Mouse (Mus musculus) frontal cortex, adult (tissue): Measurements from ENCODE around the gene Impg2.

Experiments
- ATAC-seq: cut with Nextera tagmentation; 2 replicates; pipeline ENCODE4 v1.9.2; 2017; ENCODE audit warnings: mild to moderate bottlenecking, moderate library complexity, mixed read lengths; ENCODE audit not compliant: low TSS enrichment

Gene Impg2

DNA sequence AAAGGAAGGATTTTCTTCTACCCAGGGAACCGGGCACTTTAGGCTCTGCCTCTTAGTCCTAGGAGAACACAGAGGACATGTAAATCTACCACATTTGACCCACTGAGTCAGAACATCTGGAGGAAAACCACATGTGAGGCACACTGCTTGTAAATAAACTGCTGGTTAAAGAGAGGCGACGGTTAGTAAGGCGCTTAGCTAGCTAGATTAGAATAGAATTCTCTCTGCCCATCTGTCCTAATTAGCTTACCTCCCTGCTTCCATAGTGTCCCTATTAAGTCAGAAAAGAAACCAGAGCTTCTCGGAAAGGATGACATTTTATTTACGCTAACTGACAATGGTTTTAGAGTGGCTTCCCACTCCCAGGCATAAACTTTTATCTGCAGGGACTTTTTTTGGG, at the start of gene Impg2:
Gene Impg2 (plus strand): TSS at position 263 of the 400 bp plus-strand sequence.
- ATAC-seq, result no peak

DNA sequence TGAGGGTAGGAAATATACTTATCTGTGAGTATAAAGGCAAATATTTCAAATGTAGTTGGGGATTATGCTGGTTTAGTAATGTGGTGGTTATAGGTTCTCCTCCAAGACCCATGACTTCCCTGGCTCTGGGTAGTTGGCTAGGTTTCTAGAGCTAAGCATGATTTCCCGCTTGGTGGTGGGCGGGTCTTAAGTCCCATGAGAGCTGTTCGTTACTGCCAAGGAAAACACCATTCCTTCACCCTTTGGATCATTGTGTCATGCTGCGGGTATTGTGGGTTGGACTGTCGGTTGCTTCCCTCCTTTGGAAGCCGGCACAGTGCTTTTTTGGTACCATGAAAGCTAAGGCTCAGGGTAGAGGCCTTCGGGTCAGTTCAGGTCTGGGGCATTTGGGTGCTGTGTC, 40.6 kb upstream of the Impg2 start:
- no peak for ATAC-seq

DNA sequence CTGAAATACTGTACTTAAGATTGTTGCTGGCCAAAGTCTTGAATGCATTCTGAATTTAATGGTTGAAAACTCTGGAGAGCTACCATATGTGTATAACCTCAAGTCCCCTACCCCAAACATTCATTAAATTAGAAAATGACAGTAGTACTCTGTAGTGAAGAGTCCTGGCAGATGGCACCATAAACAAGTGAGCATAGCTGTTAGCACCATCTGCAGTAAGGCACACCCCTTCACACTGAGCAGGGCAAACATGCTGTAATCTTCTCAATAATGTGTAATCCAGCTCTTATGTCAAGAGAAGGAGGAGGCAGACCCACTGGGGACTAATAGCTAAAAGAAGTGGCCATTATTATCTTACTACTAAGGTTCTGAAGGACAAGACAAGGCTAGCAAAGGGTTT, 33.9 kb upstream of the Impg2 start:
- ATAC-seq, result no peak

DNA sequence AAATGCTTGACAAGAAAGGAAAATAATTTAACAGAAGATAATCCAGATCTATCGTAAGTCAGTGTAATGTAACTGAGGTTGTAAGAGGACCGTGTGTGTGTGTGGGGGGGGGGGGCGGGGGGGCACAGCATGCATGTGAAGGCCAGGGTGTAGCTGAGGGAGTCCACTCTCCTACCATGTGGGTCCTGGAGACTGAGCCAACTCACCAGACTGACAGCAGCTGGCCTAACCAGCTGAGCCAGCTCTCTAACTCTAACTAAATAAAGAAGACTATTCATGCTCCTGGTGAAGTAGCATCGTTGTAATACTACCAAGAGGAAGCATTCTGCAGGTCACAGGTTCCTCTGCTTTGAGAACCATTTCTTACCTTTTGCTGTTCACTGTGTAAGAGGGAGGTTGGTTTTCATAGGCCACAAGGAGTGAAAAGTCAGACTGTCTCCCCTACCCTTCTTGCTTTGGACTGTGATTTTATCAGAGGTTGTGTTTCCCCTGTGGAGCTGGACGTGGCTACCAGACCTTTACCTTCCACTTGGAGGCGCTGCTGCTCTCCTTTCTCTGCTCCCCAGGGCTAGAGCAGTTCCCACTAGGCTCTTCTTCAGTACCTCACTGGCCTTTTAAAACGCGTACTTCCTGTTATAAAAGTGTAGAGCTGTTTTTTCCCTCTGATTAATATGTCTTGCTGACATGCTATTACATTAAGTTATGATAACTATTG, 28.1 kb upstream of the Impg2 start:
- ATAC-seq, result peak; percentile 87

DNA sequence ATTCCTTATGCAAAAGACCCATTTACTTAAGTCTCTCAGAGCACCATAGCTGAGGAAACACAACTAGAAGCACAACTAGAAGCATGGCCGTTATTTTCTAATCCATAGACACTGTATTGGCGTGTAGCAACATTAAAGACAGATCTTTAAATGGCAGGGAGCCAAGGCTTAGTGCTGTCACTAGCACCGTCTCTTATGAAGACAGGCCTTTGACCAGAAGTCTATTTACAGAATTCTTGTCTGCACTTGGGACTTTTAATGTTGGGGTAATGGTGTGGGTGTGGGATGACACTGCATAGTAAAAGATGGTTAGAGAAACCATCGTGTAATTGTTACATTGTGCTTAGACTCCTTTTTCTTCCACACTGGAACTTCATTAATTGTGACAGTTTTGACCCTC, 17.2 kb upstream of the Impg2 start:
- no peak for ATAC-seq

DNA sequence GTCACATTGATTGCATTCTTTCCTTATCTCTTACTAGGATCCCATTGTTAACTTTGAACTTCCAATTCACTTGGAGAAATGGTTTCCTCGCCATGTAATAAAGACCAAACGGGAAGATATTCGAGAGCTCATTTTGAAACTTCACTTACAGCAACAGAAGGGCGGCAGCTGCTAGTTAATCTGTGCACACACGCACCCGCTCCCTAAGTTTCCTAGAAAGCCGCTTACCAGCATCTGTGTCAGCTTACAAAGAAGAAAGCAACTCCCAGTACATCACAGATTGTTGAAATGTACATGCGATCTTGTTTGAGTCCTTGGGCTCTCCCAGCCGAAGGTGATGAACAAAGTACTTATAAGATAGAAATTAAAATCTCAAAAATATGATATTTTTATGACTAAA, 15.9 kb upstream of the Impg2 start:
- ATAC-seq, result no peak; the same call in 1 of the 2 replicates

DNA sequence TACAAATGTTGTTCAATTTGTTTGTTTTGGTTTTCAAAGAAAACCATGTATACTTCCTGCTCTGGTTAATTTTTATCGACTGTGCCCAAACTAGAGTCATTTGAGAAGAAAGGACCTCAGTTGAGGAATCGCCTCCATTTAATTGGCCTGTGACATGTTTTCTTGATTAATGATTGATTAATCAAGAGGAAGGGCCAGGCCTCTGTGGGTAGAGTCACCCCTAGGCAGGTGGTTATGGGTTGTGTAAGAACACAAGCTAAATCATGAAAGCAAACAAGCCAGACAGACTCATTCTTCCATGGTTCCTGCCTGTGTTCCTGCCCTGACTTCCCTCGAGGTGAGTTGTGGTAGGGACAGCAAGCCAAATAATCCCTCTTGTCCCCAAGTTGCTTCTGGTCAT, 8.6 kb downstream of the Impg2 start:
- ATAC-seq, result no peak

DNA sequence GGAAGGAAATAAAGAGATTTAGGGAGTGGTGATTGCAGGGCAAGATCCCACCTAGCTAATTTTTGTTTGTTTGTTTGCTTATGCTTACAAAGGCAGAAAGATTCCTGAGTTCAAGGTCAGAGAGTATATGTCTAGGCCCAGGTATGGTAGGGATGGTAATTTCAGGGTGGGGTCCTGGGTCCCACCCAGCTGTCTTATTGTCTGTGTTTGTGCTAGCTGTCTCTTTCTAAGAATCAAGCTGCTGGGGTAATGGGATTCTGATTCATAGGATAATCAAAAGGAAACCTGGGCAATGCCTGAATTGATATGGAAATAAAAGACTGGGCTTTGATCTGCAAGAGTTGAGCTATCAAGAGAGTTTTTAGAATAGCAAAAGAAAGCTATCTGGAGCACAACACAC, 23.6 kb downstream of the Impg2 start:
- ATAC-seq, result no peak

DNA sequence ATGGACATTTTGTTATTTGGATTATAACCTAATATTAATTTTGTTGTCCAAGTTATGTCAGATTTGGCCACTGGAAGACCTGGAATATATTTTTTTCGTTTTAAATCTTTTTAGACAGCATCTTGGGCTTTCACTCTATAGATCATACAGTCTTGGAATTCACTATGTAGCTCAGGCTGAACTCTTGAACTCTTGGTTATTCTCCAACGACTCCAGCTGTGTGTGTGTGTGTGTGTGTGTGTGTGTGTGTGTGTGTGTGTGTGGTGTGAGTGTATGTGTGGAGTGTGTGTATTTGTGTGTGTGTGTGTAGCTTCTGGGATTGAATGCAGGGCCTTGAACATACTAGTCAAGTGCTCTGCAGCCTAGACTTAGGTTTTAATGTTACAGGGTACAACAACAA, 25.3 kb downstream of the Impg2 start:
- ATAC-seq, result no peak

DNA sequence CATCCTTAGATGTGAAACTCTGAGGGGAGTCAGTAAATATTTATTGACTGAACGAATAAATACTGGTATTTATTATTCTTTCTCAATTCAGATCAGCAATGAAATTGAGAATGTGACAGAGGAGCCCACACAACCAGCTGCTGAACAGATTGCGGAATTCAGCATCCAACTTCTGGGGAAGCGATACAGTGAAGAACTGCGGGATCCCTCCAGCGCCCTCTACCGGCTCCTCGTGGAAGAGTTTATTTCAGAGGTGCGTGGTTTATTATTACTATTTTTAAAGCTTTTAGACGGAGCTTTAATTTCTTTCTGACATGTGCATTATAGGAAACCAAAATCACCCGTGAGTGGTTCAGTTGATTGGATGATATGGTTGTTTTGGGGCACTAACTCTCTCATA, 27.2 kb downstream of the Impg2 start:
- ATAC-seq, result no peak

DNA sequence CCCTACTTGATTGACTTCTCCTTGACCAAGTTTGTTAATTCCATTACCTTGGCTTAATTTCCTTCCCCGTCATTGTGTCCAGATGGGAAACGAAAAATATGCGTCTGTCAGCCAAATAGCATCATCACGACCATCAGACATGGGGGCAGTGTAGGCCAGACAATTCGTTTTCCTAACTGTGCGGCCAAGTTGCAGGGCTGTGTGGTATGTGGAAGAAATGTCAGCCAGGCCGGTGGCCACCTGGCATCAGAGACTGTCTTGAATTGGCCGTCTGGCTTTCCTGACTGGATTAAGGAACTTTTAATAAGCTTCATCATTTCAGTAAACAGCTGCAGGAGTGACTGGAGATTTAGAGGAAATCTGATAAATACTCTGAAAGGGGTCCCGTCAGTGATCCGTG, 28.6 kb downstream of the Impg2 start:
- ATAC-seq, result no peak

DNA sequence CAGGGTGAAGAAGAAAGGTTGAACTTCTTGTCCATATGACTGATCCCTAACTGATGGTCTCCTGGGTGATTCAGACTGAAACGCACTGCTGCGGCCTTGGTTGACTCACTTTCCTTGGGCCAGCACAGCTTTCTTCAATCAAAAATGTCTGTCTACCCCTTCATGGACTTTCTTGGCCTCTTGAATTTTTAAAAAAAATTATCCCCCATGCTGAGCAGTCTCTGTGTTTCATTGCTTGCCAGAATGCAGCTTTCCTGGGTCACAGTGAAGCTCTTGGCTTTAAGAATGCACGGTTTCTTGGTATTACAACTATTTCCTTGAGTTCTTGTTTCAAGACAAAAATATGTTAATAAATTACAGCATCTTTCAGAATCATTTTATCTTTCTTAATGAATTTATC, 41.9 kb downstream of the Impg2 start:
- ATAC-seq, result no peak

DNA sequence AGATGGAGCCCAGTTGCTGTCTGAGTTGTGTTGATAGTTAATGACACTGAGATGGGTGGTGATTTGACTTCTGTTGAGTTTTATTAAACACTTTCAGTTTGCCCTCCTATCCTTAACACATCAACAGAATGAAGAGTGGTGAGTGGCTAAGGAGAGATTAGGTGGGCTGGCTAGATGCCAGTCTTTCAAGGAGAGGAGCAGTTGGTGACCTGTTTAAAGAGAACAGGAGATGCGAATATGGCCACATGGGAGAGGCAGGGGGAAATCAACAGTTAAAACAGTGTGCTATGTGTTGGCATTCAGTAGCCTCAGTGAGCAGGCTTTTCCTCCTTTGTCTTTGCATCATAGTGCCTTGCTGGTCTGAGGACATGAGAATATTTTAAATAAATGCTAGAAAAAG, 69.8 kb downstream of the Impg2 start:
- ATAC-seq, result no peak

DNA sequence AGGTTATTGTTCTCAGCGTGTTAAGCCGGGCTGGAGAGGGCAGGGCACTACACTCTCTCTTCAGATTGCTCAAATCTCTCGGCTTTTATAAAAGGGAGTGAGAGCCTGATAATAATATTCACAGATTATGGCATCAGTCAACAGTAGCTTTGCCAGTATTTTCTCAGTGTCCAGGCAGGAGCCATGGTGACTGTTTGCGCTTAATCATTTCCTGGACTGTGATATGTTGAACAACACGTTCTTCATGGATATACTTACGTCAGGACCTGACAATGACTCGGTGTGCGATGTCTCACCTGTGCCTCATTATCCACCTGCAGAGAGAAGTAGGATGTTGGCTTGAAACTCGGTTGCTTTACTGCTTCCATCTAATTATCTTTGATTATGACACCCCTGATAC, 74.9 kb downstream of the Impg2 start:
- ATAC-seq, result no peak

DNA sequence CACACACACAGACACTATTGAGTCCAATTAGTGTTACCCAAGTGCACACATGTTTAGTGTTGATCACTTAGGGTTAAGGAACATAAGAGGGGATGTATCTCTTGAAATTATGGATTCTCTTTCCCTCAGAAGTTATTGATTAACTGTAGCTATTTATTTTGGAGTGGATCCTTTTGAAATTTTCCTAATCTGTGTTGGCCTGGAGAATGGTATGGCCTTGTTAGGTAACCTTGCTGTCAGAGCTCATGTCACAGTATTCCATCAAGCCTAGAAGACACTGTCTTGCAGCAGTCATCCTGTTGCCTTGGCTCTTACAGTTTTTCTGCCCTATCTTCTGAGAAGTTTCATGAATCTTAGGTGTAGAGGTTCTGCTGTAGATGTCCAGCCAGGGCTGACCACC, 75.6 kb downstream of the Impg2 start:
- ATAC-seq, result no peak

DNA sequence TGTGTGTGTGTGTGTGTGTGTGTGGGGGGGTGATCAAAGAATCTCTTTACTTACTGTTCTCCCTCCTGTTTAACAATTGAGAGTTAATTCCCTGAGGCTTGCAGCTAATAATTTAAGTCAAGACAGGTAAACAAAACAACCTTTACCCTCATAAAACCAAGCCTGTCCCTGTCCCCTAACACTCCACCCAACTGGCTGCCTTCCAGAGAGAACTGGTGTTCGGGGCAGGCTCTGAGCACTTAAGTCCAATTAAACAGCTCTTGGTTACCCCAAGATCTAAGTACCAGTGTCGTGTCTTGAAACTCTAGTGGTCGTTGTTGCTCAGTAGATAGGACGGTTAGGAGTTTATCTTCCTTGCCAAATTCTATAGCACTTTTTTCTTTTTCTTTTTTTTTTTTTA, 77.2 kb downstream of the Impg2 start:
- no peak for ATAC-seq

DNA sequence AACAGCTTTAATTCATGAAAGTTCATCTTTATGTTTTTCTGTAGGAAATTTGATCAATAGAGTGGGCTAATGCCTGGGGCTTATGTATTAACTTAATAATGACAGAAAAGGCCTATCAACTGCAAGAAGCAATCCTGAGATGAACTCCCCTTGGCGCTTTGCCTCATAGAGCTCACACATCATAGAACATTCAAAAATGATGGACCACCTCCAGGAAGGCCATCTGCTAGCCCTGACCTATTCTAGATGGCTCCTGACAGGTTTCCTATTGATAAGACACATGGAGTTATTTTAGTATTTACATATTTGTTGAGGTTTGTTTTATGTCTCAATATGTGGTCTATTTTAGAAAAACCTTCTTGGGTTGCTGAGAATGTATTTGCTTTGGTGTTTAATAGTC, 79.2 kb downstream of the Impg2 start:
- no peak for ATAC-seq

DNA sequence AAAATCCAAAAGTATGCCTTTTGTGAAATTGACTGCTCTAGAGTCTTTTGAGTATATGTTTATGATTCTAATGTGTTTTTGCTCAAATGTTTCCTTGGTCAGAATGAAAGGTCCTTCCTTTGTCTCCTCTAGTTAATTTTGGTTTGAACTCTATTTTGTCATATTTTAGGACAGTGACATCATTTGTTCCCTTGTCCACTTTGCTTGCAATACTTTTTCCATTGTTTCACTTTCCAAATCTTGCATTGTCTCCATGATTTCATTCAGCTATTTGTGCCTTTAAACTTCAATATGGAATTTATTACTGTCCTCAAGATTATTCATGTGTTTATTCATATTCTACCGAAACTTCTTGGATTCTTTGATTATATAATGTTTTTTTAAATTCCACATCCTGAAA, 79.8 kb downstream of the Impg2 start:
- ATAC-seq, result no peak

DNA sequence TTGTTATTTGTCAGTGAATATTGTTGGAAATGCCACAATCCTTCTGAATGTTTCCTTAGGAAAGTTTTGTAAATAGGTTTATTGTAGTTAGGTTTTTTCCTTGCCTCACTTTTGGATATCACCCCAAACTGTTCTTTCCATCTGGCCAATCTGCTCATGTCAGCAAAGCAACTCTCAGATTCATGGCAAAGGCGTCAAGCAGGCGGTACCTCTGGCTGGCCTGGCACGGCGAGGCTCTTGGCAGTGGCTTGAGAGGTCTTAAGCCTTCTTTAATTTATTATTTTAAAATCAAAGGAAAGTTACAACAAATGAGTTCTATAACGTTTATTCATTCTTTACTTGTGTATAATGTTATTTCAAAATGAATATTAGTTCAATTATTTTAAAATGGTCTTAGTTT, 82.0 kb downstream of the Impg2 start:
- no peak for ATAC-seq

DNA sequence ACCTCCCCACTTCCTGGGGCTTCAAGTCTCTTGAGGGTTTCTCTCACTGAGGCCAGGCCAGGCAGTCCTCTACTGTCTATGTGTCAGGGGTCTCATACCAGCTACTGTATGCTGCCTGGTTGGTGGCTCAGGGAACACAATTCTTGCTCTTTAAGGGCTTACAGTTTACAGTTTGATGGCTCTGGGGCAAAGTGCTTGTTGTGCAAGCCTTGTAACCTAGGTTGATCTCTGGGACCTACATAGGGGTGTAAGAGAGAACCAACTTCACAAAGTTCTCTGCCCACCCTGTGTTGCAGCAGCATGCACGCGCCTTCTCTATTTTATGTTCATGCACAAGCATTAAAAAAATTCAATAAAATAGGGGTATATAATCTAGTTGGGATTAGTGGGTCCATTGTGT, 82.9 kb downstream of the Impg2 start:
- no peak for ATAC-seq

DNA sequence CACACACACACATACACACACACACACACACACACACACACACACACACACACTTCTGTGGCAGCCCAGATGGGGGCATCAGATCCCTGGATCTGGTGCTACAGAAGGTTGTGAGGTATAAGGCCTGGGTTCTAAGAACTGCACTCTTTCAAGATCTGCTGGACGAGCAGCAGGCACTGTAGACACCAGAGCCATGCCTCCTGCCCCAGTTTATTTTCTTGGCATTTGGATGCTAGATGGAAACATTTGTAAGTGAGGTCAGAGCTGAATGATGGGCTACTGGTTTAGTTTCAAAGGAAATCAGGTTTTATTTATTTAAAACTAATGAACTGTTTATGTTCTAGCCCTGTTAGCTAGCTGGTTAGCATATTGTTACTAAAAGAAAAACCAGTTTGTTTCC, 90.8 kb downstream of the Impg2 start:
- ATAC-seq, result no peak

DNA sequence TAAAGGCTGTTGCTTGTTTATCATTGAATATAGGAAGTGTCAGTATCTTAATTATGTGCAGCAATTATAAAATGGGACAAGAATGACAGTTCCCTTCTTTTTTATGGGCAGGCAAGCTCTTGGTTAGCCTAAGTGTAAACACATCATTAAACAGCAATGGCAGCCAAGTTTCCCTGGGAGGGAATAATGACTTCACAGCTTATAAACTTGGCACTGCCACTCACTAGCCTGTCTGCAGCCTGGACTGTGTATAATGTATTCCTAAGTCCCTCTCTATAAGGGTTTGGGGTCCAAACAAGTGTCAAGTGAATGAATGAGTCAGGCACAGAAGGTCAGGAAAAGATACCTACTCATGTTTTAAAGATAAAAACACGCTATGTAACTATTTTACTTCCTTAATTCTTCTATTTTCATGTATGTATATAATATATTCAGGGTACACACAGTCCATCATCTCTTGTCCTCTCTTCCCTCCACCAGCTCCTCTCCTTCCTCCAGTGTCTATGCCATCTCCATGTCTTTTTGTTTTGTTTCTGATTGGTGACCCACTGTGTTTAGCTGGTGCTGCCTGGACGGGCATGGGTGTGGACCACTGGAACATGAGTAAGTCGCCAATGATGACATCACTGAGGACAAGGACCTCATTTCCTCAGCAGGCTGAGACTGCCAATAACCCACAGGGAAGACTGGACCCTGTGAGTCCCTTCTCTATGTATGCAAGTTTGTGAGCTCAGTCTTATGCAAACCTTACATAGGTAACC, 92.0 kb downstream of the Impg2 start:
- ATAC-seq, result no peak

DNA sequence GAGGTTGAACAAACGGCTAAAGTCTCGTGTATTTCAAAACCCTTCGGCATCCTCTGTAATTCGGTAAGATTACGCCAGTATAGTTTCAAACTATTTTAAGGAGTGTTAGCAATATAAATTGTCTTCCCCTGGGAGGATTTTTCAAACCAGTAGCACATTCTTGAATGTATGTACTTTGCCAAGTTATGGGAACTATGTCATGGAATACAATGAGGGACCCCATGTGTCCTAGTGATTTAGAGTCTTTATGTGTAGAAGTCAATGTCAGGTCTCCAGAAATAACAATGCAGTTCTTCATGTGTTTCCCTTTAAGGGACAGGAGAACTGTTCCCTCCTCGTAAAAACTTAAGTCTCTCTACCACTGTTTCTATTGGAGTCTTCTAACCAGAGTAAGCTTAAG, 94.1 kb downstream of the Impg2 start:
- ATAC-seq, result no peak

DNA sequence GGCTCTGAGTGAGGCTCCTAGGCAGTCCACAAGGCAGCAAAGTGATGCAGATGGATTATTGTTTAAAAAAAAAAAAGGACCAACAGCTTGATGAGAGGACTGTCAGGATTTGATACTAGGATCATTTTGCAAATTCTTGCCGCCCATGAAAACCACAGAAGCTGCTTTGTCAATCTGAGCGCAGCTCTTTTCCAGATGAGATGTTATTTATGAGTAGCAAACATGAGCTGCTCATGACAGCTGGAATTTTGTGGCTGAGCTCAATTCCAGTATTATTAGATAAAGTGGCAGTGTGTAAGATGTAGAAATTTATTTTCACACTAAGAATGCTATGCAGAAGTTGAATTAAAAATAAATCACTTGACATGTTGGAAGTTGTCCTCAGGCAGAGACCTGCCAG, 94.7 kb downstream of the Impg2 start:
- no peak for ATAC-seq
